In genomic region chr10:89708720-89709119, GRCm38 (mm10) we compare ENCODE assay signal across 10 mouse cellular contexts. TPM values are rescaled to one million over a fixed set of nuclear protein-coding genes. Genes with fewer than 3 reads are reported as not detected.
A peak's percentile ranks its signal among the peaks of the same experiment; 100 is the strongest.
DNase-seq lines count a peak whose midpoint lies in the region; ATAC-seq lines count a peak whose summit lies in the region.
"Had no signal": no experiment of that assay in that cellular context is flagged by ENCODE, and none has a peak within 500 bp of the region (broad histone marks: within the 10 kb centered on the region; RNA-seq: fewer than 3 reads in every experiment).

No protein-coding gene starts in this region.

- no peak for ATAC-seq in neural tube, embryonic 12.5 days (ENCODE audit: low FRiP score, low read depth)
- ATAC-seq in limb, embryonic 12.5 days (ENCODE audit: insufficient number of reproducible peaks, insufficient read depth, low FRiP score, low TSS enrichment, low read depth) = peak; percentile 83; the same call in 1 of the 2 replicates
- ATAC-seq: inflammation-experienced regulatory T-cells, adult 6 months had no signal

- no peak overlapping the region for H3K9ac ChIP-seq in neural tube, embryonic 12.5 days
- H3K9ac ChIP-seq in limb, embryonic 12.5 days (replicated peaks) = no peak overlapping the region

- H3K27me3 ChIP-seq in heart, embryonic 10.5 days (ENCODE audit: insufficient read depth, poor library complexity, severe bottlenecking) = no peaks in the 10 kb centered on the region
- H3K27me3 ChIP-seq in neural tube, embryonic 12.5 days (replicated peaks) = no peaks in the 10 kb centered on the region
- H3K27me3 ChIP-seq in limb, embryonic 12.5 days = no peaks in the 10 kb centered on the region

- H3K36me3 ChIP-seq in heart, embryonic 10.5 days = peaks cover 27% of the 10 kb centered on the region
- H3K36me3 ChIP-seq in neural tube, embryonic 12.5 days = peaks cover 22% of the 10 kb centered on the region
- H3K36me3 ChIP-seq in limb, embryonic 12.5 days = peaks cover 23% of the 10 kb centered on the region

- H3K4me2 ChIP-seq in neural tube, embryonic 12.5 days (replicated peaks) = 0 out of 2 replicates have a peak overlapping the region, but pooled peaks have one; percentile 16
- H3K4me2 ChIP-seq in limb, embryonic 12.5 days = peak overlapping the region; percentile 41

- no peak for DNase-seq in heart, embryonic 10.5 days (ENCODE audit: low spot score)
- no peak for DNase-seq in heart, adult 18-20 months
- DNase-seq in neural tube, embryonic 10.5 days (ENCODE audit: extremely low spot score, low spot score) = no peak
- DNase-seq in gastrocnemius, adult 18-20 months (ENCODE audit: low spot score) = no peak
- DNase-seq in cerebellum, postnatal 10 days = no peak
- no peak for DNase-seq in layer of hippocampus, adult 9-10 months (ENCODE audit: low spot score)
- DNase-seq: cerebellum, adult 2 months had no signal

- H3K27ac ChIP-seq in heart, embryonic 10.5 days = no peak overlapping the region
- no peak overlapping the region for H3K27ac ChIP-seq in neural tube, embryonic 12.5 days
- H3K27ac ChIP-seq in limb, embryonic 12.5 days = no peak overlapping the region

- 0 out of 2 replicates have a peak, but pooled peaks cover 4% of the 10 kb centered on the region for H3K4me1 ChIP-seq in heart, embryonic 10.5 days
- H3K4me1 ChIP-seq in neural tube, embryonic 12.5 days = 0 out of 2 replicates have a peak, but pooled peaks cover 3% of the 10 kb centered on the region
- H3K4me1 ChIP-seq in limb, embryonic 12.5 days (replicated peaks) = no peaks in the 10 kb centered on the region; the same call in 1 of the 2 replicates

- peak overlapping the region; percentile 36 for H3K4me3 ChIP-seq in heart, embryonic 10.5 days
- H3K4me3 ChIP-seq in neural tube, embryonic 12.5 days = no peak overlapping the region
- H3K4me3 ChIP-seq in limb, embryonic 12.5 days (replicated peaks) = peak overlapping the region; percentile 15

- no peaks in the 10 kb centered on the region for H3K9me3 ChIP-seq in heart, embryonic 10.5 days
- no peaks in the 10 kb centered on the region for H3K9me3 ChIP-seq in neural tube, embryonic 12.5 days
- peaks cover 4% of the 10 kb centered on the region; the same call in 1 of the 2 replicates for H3K9me3 ChIP-seq in limb, embryonic 12.5 days

- WGBS in heart, embryonic 10.5 days = 32% methylated on average over 10 of the region's 10 CpGs
- 38% methylated on average over 10 of the region's 10 CpGs for WGBS in neural tube, embryonic 12.5 days
- WGBS in limb, embryonic 12.5 days = 25% methylated on average over 10 of the region's 10 CpGs

RNA-seq across cellular contexts. Expression of gene Scyl2, which starts 22.6 kb away (rescaled TPM):
- polyA plus RNA-seq in heart, embryonic 10.5 days (2016; fragmentation: Nextera tagmentation; extraction: Ambion mirVana) = 5.9 and 6.2 TPM in 2 replicates
- total RNA-seq in heart, adult 18-20 months (2021) = 10 to 100 TPM; 17.1 to 17.7 TPM
- 11.1 and 11.3 TPM in 2 replicates for polyA plus RNA-seq in neural tube, embryonic 12.5 days (2016; fragmentation: Nextera tagmentation; extraction: Ambion mirVana)
- 9.2 and 9.7 TPM in 2 replicates for polyA plus RNA-seq in limb, embryonic 12.5 days (2016; fragmentation: Nextera tagmentation; extraction: Ambion mirVana)
- 10 to 100 TPM; 12.3 to 12.9 TPM for total RNA-seq in gastrocnemius, adult 18-20 months (2021)

RNA-seq across cellular contexts. Expression of gene Actr6, which starts 23.4 kb away (rescaled TPM):
- 25.6 and 28.0 TPM in 2 replicates for polyA plus RNA-seq in heart, embryonic 10.5 days (2016; fragmentation: Nextera tagmentation; extraction: Ambion mirVana)
- 10 to 100 TPM; 13.4 to 14.2 TPM for total RNA-seq in heart, adult 18-20 months (2021)
- 43.3 and 47.9 TPM in 2 replicates for polyA plus RNA-seq in neural tube, embryonic 12.5 days (2016; fragmentation: Nextera tagmentation; extraction: Ambion mirVana)
- 37.8 and 40.7 TPM in 2 replicates for polyA plus RNA-seq in limb, embryonic 12.5 days (2016; fragmentation: Nextera tagmentation; extraction: Ambion mirVana)
- total RNA-seq in gastrocnemius, adult 18-20 months (2021) = 1 to 10 TPM; 5.5 to 7.7 TPM

RNA-seq across cellular contexts. Expression of gene Uhrf1bp1l, which starts 36.1 kb away (rescaled TPM):
- polyA plus RNA-seq in heart, embryonic 10.5 days (2016; fragmentation: Nextera tagmentation; extraction: Ambion mirVana) = 23.8 and 26.4 TPM in 2 replicates
- total RNA-seq in heart, adult 18-20 months (2021) = 10 to 100 TPM; 21.5 to 21.6 TPM
- 28.9 and 31.9 TPM in 2 replicates for polyA plus RNA-seq in neural tube, embryonic 12.5 days (2016; fragmentation: Nextera tagmentation; extraction: Ambion mirVana)
- 29.5 and 32.1 TPM in 2 replicates for polyA plus RNA-seq in limb, embryonic 12.5 days (2016; fragmentation: Nextera tagmentation; extraction: Ambion mirVana)
- total RNA-seq in gastrocnemius, adult 18-20 months (2021) = 10 to 100 TPM; 13.2 to 21.6 TPM
